Mouse (Mus musculus) liver, adult 2 months (tissue): ENCODE data around the gene Farsb. TPM values are rescaled to one million over a fixed set of nuclear protein-coding genes. Genes with fewer than 3 reads are reported as not detected.
A peak's percentile ranks its signal among the peaks of the same experiment; 100 is the strongest.

Experiments
- DNase-seq: peaks from one replicate; pipeline ENCODE4 v3.0.0-alpha.2; 2011; ENCODE audit warnings: low read depth, low spot score; ENCODE audit errors: extremely low read depth
- H3K27ac ChIP-seq: fragments of 200-500 bp; replicated peaks from 2 replicates; pipeline ENCODE4 v1.5.1; 2012; ENCODE audit warnings: low read depth, mild to moderate bottlenecking, control low read depth, inconsistent platforms, low read length; ENCODE audit not compliant: insufficient read depth
- H3K27me3 ChIP-seq: fragments of 200-500 bp; 2 replicates; pipeline ENCODE4 v1.6.1; 2012; ENCODE audit warnings: mild to moderate bottlenecking, moderate library complexity, low read length, inconsistent platforms; ENCODE audit not compliant: control insufficient read depth, insufficient read depth
- H3K36me3 ChIP-seq: fragments of 200-500 bp; 2 replicates; pipeline ENCODE4 v1.6.1; 2012; ENCODE audit warnings: low read length, inconsistent platforms; ENCODE audit not compliant: control insufficient read depth, insufficient read depth
- H3K4me1 ChIP-seq: fragments of 200-500 bp; 2 replicates; pipeline ENCODE4 v1.6.1; 2011; ENCODE audit warnings: low read length; ENCODE audit not compliant: control insufficient read depth, insufficient read depth
- H3K4me3 ChIP-seq: fragments of 200-500 bp; 2 replicates; pipeline ENCODE4 v1.5.1; 2011; ENCODE audit warnings: low read depth, mild to moderate bottlenecking, control low read depth, low read length, moderate library complexity; ENCODE audit not compliant: insufficient read depth
- H3K79me2 ChIP-seq: fragments of 200-500 bp; 2 replicates; pipeline ENCODE4 v1.6.1; 2012; ENCODE audit warnings: inconsistent platforms, mild to moderate bottlenecking, low read length, moderate library complexity; ENCODE audit not compliant: control insufficient read depth, insufficient read depth
- H3K9ac ChIP-seq: fragments of 200-500 bp; 2 replicates; pipeline ENCODE4 v1.6.1; 2012; ENCODE audit warnings: low read depth, mild to moderate bottlenecking, control low read depth, inconsistent platforms, low read length
- CTCF ChIP-seq: fragments of 200-500 bp; IDR thresholded peaks from 2 replicates; pipeline ENCODE4 v1.5.1; 2011; ENCODE audit warnings: low read depth, low read length, control low read depth
- POLR2A ChIP-seq: fragments of 200-500 bp; IDR thresholded peaks from 2 replicates; pipeline ENCODE4 v1.6.1; 2011; ENCODE audit warnings: low read length, control low read depth; ENCODE audit not compliant: insufficient read depth; ENCODE audit errors: extremely low read depth
- WGBS: fragments of 180-500 bp; shearing (Covaris S2); methylation state at CpG from one replicate; pipeline ENCODE4 v1.1.7; 2018; 5-methylcytosine and 5-hydroxymethylcytosine counted together
- polyA plus RNA-seq: library from polyadenylated mRNA; depleted of rRNA; stranded (reverse); fragments of >200 nt; gene quantifications from 2 replicates; pipeline ENCODE4 v1.2.3, GENCODE M21; 2012
- total RNA-seq: library from RNA; depleted of rRNA; stranded (reverse); fragments of >200 nt; gene quantifications from 2 replicates; pipeline ENCODE4 v1.2.3, GENCODE M21; 2014

The Farsb gene
- total and polyA plus RNA-seq, 2 experiments = 11.2 to 37.3 TPM

GRCm38 (mm10) chr1:78532184-78532800 lies 43.6 kb upstream of the Farsb start:
- DNase-seq = no peak
- H3K79me2 ChIP-seq = no peaks in the 10 kb centered on the region
- no peaks in the 10 kb centered on the region for H3K36me3 ChIP-seq
- no peak for TF ChIP-seq CTCF
- TF ChIP-seq POLR2A = no peak
- no peak overlapping the region for H3K27ac ChIP-seq
- H3K9ac ChIP-seq = no peak overlapping the region
- H3K4me3 ChIP-seq = no peak overlapping the region
- no peaks in the 10 kb centered on the region for H3K4me1 ChIP-seq
- WGBS = 85% methylated on average over 15 of the region's 15 CpGs
- H3K27me3 ChIP-seq = no peaks in the 10 kb centered on the region

GRCm38 (mm10) chr1:78530500-78531215 lies 42.0 kb upstream of the Farsb start:
- Histone ChIP-seq H3K79me2 (no peaks in the 10 kb centered on the region), H3K4me1 (no peaks in the 10 kb centered on the region)
- 82% methylated on average over 7 of the region's 7 CpGs for WGBS

GRCm38 (mm10) chr1:78529011-78529410 lies 40.3 kb upstream of the Farsb start:
- Histone ChIP-seq H3K27ac (no peak overlapping the region), H3K79me2 (no peaks in the 10 kb centered on the region), H3K4me3 (no peak overlapping the region), H3K4me1 (no peaks in the 10 kb centered on the region), H3K36me3 (no peaks in the 10 kb centered on the region), H3K27me3 (no peaks in the 10 kb centered on the region), H3K9ac (no peak overlapping the region)
- TF ChIP-seq CTCF (no peak), POLR2A (no peak)
- 86% methylated on average over 8 of the region's 8 CpGs for WGBS
- DNase-seq = no peak

More at GRCm38 (mm10) chr1:78530500-78531215, 42.0 kb upstream of the Farsb start:
- Histone ChIP-seq H3K4me3 (no peak overlapping the region), H3K36me3 (no peaks in the 10 kb centered on the region), H3K27me3 (no peaks in the 10 kb centered on the region), H3K9ac (no peak overlapping the region), H3K27ac (no peak overlapping the region)
- TF ChIP-seq POLR2A (no peak), CTCF (no peak)
- DNase-seq = no peak

- 93% methylated on average over 3 of the region's 3 CpGs for WGBS
- TF ChIP-seq POLR2A (no peak), CTCF (no peak)
- Histone ChIP-seq H3K27me3 (no peaks in the 10 kb centered on the region), H3K36me3 (no peaks in the 10 kb centered on the region), H3K4me1 (no peaks in the 10 kb centered on the region), H3K27ac (no peak overlapping the region), H3K9ac (no peak overlapping the region), H3K79me2 (no peaks in the 10 kb centered on the region), H3K4me3 (no peak overlapping the region)
- no peak for DNase-seq
Measured at GRCm38 (mm10) chr1:78528356-78528755, 39.7 kb upstream of the Farsb start.

GRCm38 (mm10) chr1:78525189-78525886 lies 36.6 kb upstream of the Farsb start:
- Histone ChIP-seq H3K27me3 (no peaks in the 10 kb centered on the region; the same call in 1 of the 2 replicates), H3K79me2 (no peaks in the 10 kb centered on the region), H3K9ac (no peak overlapping the region), H3K36me3 (no peaks in the 10 kb centered on the region), H3K4me3 (no peak overlapping the region), H3K4me1 (no peaks in the 10 kb centered on the region), H3K27ac (no peak overlapping the region)
- TF ChIP-seq POLR2A (no peak), CTCF (peak; percentile 98)
- peak; percentile 60 for DNase-seq
- 51% methylated on average over 23 of the region's 23 CpGs for WGBS
